Mouse (Mus musculus) kidney, postnatal 14 days (tissue): ENCODE data around the gene Miga1.
"Not testable (repeated sequence)": the region's sequence is repeated elsewhere in the genome, so short reads cannot be mapped to it uniquely, and the experiment has no call there.

Experiments used
- DNase-seq: peaks from one replicate; pipeline ENCODE4 v3.0.0; 2022; ENCODE audit warnings: mixed read lengths

Miga1 gene

GRCm38 (mm10) chr3:152321765-152322547, 18.3 kb downstream of the Miga1 start:
- no peak for DNase-seq

GRCm38 (mm10) chr3:152320972-152321645, 19.1 kb downstream of the Miga1 start:
- no peak for DNase-seq

- not testable (repeated sequence) for DNase-seq
Observed at GRCm38 (mm10) chr3:152316447-152317173, 23.6 kb downstream of the Miga1 start.

- peak; percentile 90 for DNase-seq
Observed at GRCm38 (mm10) chr3:152315613-152316012, 24.6 kb downstream of the Miga1 start.

- not testable (repeated sequence) for DNase-seq
Observed at GRCm38 (mm10) chr3:152314666-152315065, 25.5 kb downstream of the Miga1 start.

GRCm38 (mm10) chr3:152309250-152309645, 31.0 kb downstream of the Miga1 start:
- DNase-seq = no peak

- DNase-seq = peak; percentile 18
Observed at GRCm38 (mm10) chr3:152308485-152309249, 31.5 kb downstream of the Miga1 start.

- DNase-seq = no peak
Observed at GRCm38 (mm10) chr3:152305971-152306370, 34.2 kb downstream of the Miga1 start.

- DNase-seq = no peak
Observed at GRCm38 (mm10) chr3:152305080-152305479, 35.1 kb downstream of the Miga1 start.

- peak; percentile 25 for DNase-seq
Observed at GRCm38 (mm10) chr3:152304093-152304815, 36.0 kb downstream of the Miga1 start.

- DNase-seq = no peak
Observed at GRCm38 (mm10) chr3:152302991-152303390, 37.2 kb downstream of the Miga1 start.

- DNase-seq = no peak
Observed at GRCm38 (mm10) chr3:152300376-152301337, 39.5 kb downstream of the Miga1 start.

- no peak for DNase-seq
Observed at GRCm38 (mm10) chr3:152295896-152296295, 44.3 kb downstream of the Miga1 start.

GRCm38 (mm10) chr3:152294400-152294799, 45.8 kb downstream of the Miga1 start:
- DNase-seq = no peak

GRCm38 (mm10) chr3:152293530-152294181, 46.6 kb downstream of the Miga1 start:
- DNase-seq = no peak

- no peak for DNase-seq
Observed at GRCm38 (mm10) chr3:152291895-152292294, 48.3 kb downstream of the Miga1 start.

GRCm38 (mm10) chr3:152290175-152290798, 49.9 kb downstream of the Miga1 start:
- DNase-seq = no peak

- DNase-seq = peak; percentile 64
Observed at GRCm38 (mm10) chr3:152288740-152289139, 51.5 kb downstream of the Miga1 start.

- DNase-seq = no peak
Observed at GRCm38 (mm10) chr3:152288276-152288675, 51.9 kb downstream of the Miga1 start.

- no peak for DNase-seq
Observed at GRCm38 (mm10) chr3:152287810-152288209, 52.4 kb downstream of the Miga1 start.
